Mouse (Mus musculus): Measurements from ENCODE around the gene Tmc1. TPM values are rescaled to one million over a fixed set of nuclear protein-coding genes. Genes with fewer than 3 reads are reported as not detected.

Gene Tmc1
- polyA plus RNA-seq, 1 experiment from 2014 or later = not detected

DNA sequence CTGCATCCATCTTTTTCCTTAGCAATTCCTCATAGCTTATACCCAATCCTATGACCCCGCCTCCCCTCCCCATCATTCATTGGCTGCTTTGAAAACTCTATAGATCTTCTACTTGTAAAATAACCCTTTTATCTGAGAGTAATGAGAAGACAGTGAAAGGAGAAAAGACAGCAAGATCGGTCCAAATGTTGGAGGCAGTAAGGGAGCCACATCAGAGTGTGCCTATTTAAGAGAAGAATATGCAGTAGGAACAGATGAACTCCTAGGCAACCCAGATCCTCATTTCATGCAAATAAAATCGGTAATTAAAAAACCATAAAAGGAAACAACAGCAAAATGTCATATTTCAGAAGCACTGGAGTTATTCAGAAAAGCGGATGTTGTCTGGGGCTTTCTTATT, 35.8 kb downstream of the Tmc1 start:
- Histone ChIP-seq H3K4me3 (ENCODE audit: low read depth, low read length) (no peak overlapping the region), H3K36me3 (ENCODE audit: control insufficient read depth, insufficient read depth, low read length) (no peaks in the 10 kb centered on the region), H3K9ac (ENCODE audit: low read length) (no peak overlapping the region), H3K9me3 (replicated peaks; ENCODE audit: control insufficient read depth, low read length) (no peaks in the 10 kb centered on the region), H3K4me1 (ENCODE audit: control insufficient read depth, insufficient read depth, low read length) (no peaks in the 10 kb centered on the region), H3K27me3 (replicated peaks; ENCODE audit: control insufficient read depth, insufficient read depth, low read length) (no peaks in the 10 kb centered on the region), H3K27ac (ENCODE audit: low read depth, low read length) (no peak overlapping the region), H3K4me2 (ENCODE audit: low read length) (no peak overlapping the region)
- DNase-seq (ENCODE audit: low spot score) (no peak), ATAC-seq (no peak)
- 82% methylated on average over 4 of the region's 4 CpGs for WGBS

DNA sequence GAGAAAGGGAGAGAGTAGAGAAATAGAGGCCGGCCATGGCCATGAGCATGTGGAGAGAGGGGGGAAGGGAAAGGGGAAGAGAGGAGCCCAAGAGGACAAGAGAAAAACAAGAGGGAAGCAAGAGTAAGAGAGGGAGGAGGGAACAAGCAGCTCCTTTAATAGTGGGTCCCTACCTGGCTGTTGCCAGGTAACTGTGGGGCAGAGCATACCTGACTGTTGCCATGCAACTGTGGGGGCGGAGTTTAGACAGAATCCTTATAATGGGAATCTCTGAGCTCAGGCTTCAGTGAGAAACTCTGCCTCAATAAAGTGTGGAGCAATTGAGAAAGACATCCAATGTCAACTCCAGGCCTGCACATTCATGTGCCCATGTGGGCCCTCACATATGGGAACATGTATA, 38.9 kb downstream of the Tmc1 start:
- H3K9ac ChIP-seq (ENCODE audit: low read length) = no peak overlapping the region
- H3K4me1 ChIP-seq (ENCODE audit: control insufficient read depth, insufficient read depth, low read length) = no peaks in the 10 kb centered on the region
- H3K4me3 ChIP-seq (ENCODE audit: low read depth, low read length) = no peak overlapping the region
- H3K36me3 ChIP-seq (ENCODE audit: control insufficient read depth, insufficient read depth, low read length) = no peaks in the 10 kb centered on the region
- ATAC-seq (no peak), DNase-seq (ENCODE audit: low spot score) (no peak)
- WGBS = 85% methylated on average over 2 of the region's 2 CpGs
- H3K27ac ChIP-seq (ENCODE audit: low read depth, low read length) = no peak overlapping the region
- H3K9me3 ChIP-seq (replicated peaks; ENCODE audit: control insufficient read depth, low read length) = no peaks in the 10 kb centered on the region
- no peak overlapping the region for H3K4me2 ChIP-seq (ENCODE audit: low read length)
- no peaks in the 10 kb centered on the region for H3K27me3 ChIP-seq (replicated peaks; ENCODE audit: control insufficient read depth, insufficient read depth, low read length)

DNA sequence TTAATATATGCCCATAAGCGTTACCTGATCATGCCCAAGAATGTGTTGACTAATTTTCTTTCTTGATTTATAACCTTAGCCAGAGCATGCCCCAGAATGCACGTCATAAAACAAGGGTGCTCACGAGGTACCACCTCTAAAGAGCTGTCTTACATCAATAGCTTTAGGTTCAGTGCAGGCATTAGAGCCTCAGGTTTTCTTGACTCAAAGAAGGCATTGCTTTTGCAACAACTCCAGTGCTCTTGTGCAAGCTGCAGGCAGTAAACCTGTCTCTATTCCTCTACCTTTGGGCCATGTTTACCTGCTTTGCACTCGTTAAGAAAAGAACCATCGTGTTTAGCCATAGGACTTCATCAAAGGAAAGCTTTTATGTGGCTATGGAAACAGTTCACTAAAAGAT, 43.6 kb downstream of the Tmc1 start:
- Histone ChIP-seq H3K4me1 (ENCODE audit: control insufficient read depth, insufficient read depth, low read length) (no peaks in the 10 kb centered on the region), H3K36me3 (ENCODE audit: control insufficient read depth, insufficient read depth, low read length) (no peaks in the 10 kb centered on the region), H3K27me3 (replicated peaks; ENCODE audit: control insufficient read depth, insufficient read depth, low read length) (no peaks in the 10 kb centered on the region), H3K9ac (ENCODE audit: low read length) (no peak overlapping the region), H3K4me2 (ENCODE audit: low read length) (no peak overlapping the region), H3K4me3 (ENCODE audit: low read depth, low read length) (no peak overlapping the region), H3K9me3 (replicated peaks; ENCODE audit: control insufficient read depth, low read length) (no peaks in the 10 kb centered on the region), H3K27ac (ENCODE audit: low read depth, low read length) (no peak overlapping the region)
- DNase-seq (ENCODE audit: low spot score) (no peak), ATAC-seq (no peak)
- 77% methylated on average over 5 of the region's 5 CpGs for WGBS

GRCm38 (mm10) chr19:20881205-20881604, 72.8 kb downstream of the Tmc1 start:
- no peaks in the 10 kb centered on the region for H3K4me1 ChIP-seq (ENCODE audit: control insufficient read depth, insufficient read depth, low read length)
- H3K9me3 ChIP-seq (replicated peaks; ENCODE audit: control insufficient read depth, low read length) = no peaks in the 10 kb centered on the region
- no peak for ATAC-seq
- 77% methylated on average over 2 of the region's 2 CpGs for WGBS
- H3K27me3 ChIP-seq (replicated peaks; ENCODE audit: control insufficient read depth, insufficient read depth, low read length) = no peaks in the 10 kb centered on the region
- DNase-seq (ENCODE audit: low spot score) = no peak
- H3K4me2 ChIP-seq (ENCODE audit: low read length) = no peak overlapping the region
- no peak overlapping the region for H3K9ac ChIP-seq (ENCODE audit: low read length)
- no peaks in the 10 kb centered on the region for H3K36me3 ChIP-seq (ENCODE audit: control insufficient read depth, insufficient read depth, low read length)
- no peak overlapping the region for H3K27ac ChIP-seq (ENCODE audit: low read depth, low read length)
- H3K4me3 ChIP-seq (ENCODE audit: low read depth, low read length) = no peak overlapping the region

DNA sequence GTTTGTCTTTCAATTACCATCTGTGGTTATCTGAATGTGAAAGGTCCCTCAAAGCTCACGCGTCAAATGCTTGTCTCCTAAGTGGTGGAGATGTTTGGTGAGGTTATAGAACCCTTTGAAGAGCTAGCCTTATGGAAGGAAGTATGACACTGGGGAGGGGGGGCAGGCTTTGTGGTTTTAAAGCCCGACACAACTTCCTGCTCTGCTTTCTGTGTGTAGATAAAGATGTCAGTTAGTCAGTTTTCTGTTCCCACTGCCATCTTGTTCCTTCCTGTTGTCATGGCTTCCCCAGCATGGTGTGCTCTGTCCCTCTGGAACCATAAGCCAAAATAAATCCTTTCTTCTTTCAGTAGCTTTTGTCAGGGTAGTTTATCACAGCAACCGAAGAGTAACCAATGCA, 78.1 kb downstream of the Tmc1 start:
- Histone ChIP-seq H3K36me3 (ENCODE audit: control insufficient read depth, insufficient read depth, low read length) (no peaks in the 10 kb centered on the region), H3K9me3 (replicated peaks; ENCODE audit: control insufficient read depth, low read length) (no peaks in the 10 kb centered on the region), H3K27me3 (replicated peaks; ENCODE audit: control insufficient read depth, insufficient read depth, low read length) (no peaks in the 10 kb centered on the region), H3K27ac (ENCODE audit: low read depth, low read length) (no peak overlapping the region), H3K9ac (ENCODE audit: low read length) (no peak overlapping the region), H3K4me1 (ENCODE audit: control insufficient read depth, insufficient read depth, low read length) (no peaks in the 10 kb centered on the region), H3K4me3 (ENCODE audit: low read depth, low read length) (no peak overlapping the region), H3K4me2 (ENCODE audit: low read length) (no peak overlapping the region)
- DNase-seq (ENCODE audit: low spot score) (no peak), ATAC-seq (no peak)
- WGBS = 90% methylated on average over 4 of the region's 4 CpGs

DNA sequence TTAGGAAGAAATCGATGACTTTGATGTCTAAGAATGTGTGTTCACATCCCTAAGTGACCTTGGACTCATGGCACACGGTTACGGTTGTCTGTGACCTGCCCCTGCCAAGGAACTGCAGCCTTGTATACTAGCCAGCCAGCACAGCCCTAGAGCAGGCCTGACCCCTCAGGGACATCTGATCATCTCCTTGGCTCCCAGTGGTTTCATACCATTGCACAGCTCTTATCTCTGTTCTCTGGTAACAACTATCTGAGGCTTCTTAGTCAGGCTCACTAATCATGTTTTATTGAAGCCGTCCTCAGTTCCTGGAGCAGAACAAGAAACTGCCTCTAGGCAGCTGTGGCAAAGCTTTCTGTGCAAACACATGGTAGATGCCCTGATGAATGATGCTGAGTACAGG, 92.2 kb downstream of the Tmc1 start:
- WGBS = 91% methylated on average over 4 of the region's 4 CpGs
- Histone ChIP-seq H3K9ac (ENCODE audit: low read length) (no peak overlapping the region), H3K27me3 (replicated peaks; ENCODE audit: control insufficient read depth, insufficient read depth, low read length) (no peaks in the 10 kb centered on the region), H3K4me2 (ENCODE audit: low read length) (no peak overlapping the region), H3K4me3 (ENCODE audit: low read depth, low read length) (no peak overlapping the region), H3K9me3 (replicated peaks; ENCODE audit: control insufficient read depth, low read length) (no peaks in the 10 kb centered on the region), H3K4me1 (ENCODE audit: control insufficient read depth, insufficient read depth, low read length) (no peaks in the 10 kb centered on the region), H3K36me3 (ENCODE audit: control insufficient read depth, insufficient read depth, low read length) (no peaks in the 10 kb centered on the region), H3K27ac (ENCODE audit: low read depth, low read length) (no peak overlapping the region)
- no peak for ATAC-seq
- no peak for DNase-seq (ENCODE audit: low spot score)

GRCm38 (mm10) chr19:20860270-20860669, 93.7 kb downstream of the Tmc1 start:
- 87% methylated on average over 1 of the region's 1 CpGs for WGBS
- ATAC-seq = no peak
- no peaks in the 10 kb centered on the region for H3K9me3 ChIP-seq (replicated peaks; ENCODE audit: control insufficient read depth, low read length)
- H3K4me1 ChIP-seq (ENCODE audit: control insufficient read depth, insufficient read depth, low read length) = no peaks in the 10 kb centered on the region
- no peak overlapping the region for H3K4me3 ChIP-seq (ENCODE audit: low read depth, low read length)
- no peak overlapping the region for H3K4me2 ChIP-seq (ENCODE audit: low read length)
- H3K9ac ChIP-seq (ENCODE audit: low read length) = no peak overlapping the region
- no peak for DNase-seq (ENCODE audit: low spot score)
- H3K36me3 ChIP-seq (ENCODE audit: control insufficient read depth, insufficient read depth, low read length) = no peaks in the 10 kb centered on the region
- no peak overlapping the region for H3K27ac ChIP-seq (ENCODE audit: low read depth, low read length)
- H3K27me3 ChIP-seq (replicated peaks; ENCODE audit: control insufficient read depth, insufficient read depth, low read length) = no peaks in the 10 kb centered on the region

GRCm38 (mm10) chr19:20857819-20858218, 96.2 kb downstream of the Tmc1 start:
- Histone ChIP-seq H3K27ac (ENCODE audit: low read depth, low read length) (no peak overlapping the region), H3K27me3 (replicated peaks; ENCODE audit: control insufficient read depth, insufficient read depth, low read length) (no peaks in the 10 kb centered on the region), H3K4me1 (ENCODE audit: control insufficient read depth, insufficient read depth, low read length) (no peaks in the 10 kb centered on the region), H3K9me3 (replicated peaks; ENCODE audit: control insufficient read depth, low read length) (no peaks in the 10 kb centered on the region), H3K4me3 (ENCODE audit: low read depth, low read length) (no peak overlapping the region), H3K4me2 (ENCODE audit: low read length) (no peak overlapping the region), H3K36me3 (ENCODE audit: control insufficient read depth, insufficient read depth, low read length) (no peaks in the 10 kb centered on the region), H3K9ac (ENCODE audit: low read length) (no peak overlapping the region)
- no peak for ATAC-seq
- no peak for DNase-seq (ENCODE audit: low spot score)

GRCm38 (mm10) chr19:20848906-20849305, 105.1 kb downstream of the Tmc1 start:
- peak; percentile 49 for DNase-seq (ENCODE audit: low spot score)
- H3K4me3 ChIP-seq (ENCODE audit: low read depth, low read length) = no peak overlapping the region
- no peak overlapping the region for H3K27ac ChIP-seq (ENCODE audit: low read depth, low read length)
- no peaks in the 10 kb centered on the region for H3K4me1 ChIP-seq (ENCODE audit: control insufficient read depth, insufficient read depth, low read length)
- no peaks in the 10 kb centered on the region for H3K27me3 ChIP-seq (replicated peaks; ENCODE audit: control insufficient read depth, insufficient read depth, low read length)
- no peaks in the 10 kb centered on the region for H3K36me3 ChIP-seq (ENCODE audit: control insufficient read depth, insufficient read depth, low read length)
- H3K9me3 ChIP-seq (replicated peaks; ENCODE audit: control insufficient read depth, low read length) = no peaks in the 10 kb centered on the region
- no peak overlapping the region for H3K4me2 ChIP-seq (ENCODE audit: low read length)
- no peak overlapping the region for H3K9ac ChIP-seq (ENCODE audit: low read length)
- 68% methylated on average over 5 of the region's 5 CpGs for WGBS
- no peak for ATAC-seq
